Mouse (Mus musculus): ENCODE data around the gene Uba6.

DNA sequence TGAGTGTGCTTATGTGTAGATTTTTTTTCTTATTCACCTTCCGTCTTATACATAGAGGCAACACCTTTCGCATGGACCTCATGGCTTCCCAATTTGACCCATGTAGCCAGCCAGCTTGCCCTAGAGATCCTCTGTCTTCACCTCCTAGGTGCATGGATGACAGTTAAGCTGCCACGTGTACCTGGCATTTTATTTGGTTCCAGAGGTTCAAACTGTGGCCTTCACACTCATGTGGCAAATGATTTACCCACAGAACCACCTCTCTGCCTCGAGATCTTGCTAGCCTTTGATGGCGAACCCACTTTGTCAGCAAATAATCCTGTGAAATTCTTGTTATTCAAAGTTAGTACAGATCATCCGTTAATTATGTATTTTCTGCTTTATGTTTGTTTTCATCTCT is 88.6 kb downstream of the Uba6 start:
- TF ChIP-seq POLR2A (IDR thresholded peaks at IDR 0.05; ENCODE audit: borderline replicate concordance, extremely low read depth, insufficient read depth, insufficient read length, poor library complexity, severe bottlenecking) = no peak
- no peak for TF ChIP-seq CTCF (IDR thresholded peaks at IDR 0.05; ENCODE audit: borderline replicate concordance, extremely low read depth, insufficient read depth, insufficient read length)

Measured in brain, embryonic 14.5 days (tissue).